Mouse (Mus musculus) thymus, adult 2 months (tissue): Measurements from ENCODE around the gene Il13.

Source experiments
- CTCF ChIP-seq: fragments of 200-500 bp; IDR thresholded peaks from 2 replicates; pipeline ENCODE4 v1.5.1; 2012; ENCODE audit warnings: mild to moderate bottlenecking, control low read depth, low read length, moderate library complexity, borderline replicate concordance; ENCODE audit not compliant: control insufficient read depth, poor library complexity, insufficient read depth; ENCODE audit errors: extremely low read depth
- POLR2A ChIP-seq: fragments of 200-500 bp; IDR thresholded peaks from 2 replicates; pipeline ENCODE4 v1.6.1; 2012; ENCODE audit warnings: mild to moderate bottlenecking, low read length, control low read depth, moderate library complexity; ENCODE audit not compliant: control insufficient read depth, poor library complexity, insufficient read depth; ENCODE audit errors: extremely low read depth

- TF ChIP-seq POLR2A (no peak), CTCF (no peak)
Observed at GRCm38 (mm10) chr11:53617562-53618109, 16.9 kb downstream of the Il13 start.
